In the genomic region with DNA sequence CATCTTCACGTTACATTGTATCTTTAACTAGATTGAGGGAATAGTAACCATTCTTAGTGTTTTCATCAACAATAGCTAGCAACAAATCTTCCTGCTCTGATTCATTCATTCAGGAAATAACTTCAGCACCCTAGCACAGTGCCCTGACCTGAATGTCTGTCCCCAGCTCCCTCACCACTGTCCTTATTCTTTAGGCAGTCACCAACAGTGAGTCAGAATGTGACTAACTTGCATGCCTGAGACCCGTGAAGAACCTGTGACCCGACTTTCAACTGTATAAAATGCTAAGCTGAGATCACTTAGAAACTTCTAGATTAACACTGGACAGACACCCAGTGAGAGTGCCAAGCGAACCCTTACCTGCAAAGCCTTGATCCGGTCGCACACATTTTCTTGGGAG, we compare ENCODE assay signal across 34 mouse cellular contexts.
A peak's percentile ranks its signal among the peaks of the same experiment; 100 is the strongest.
DNase-seq lines count a peak whose midpoint lies in the region; ATAC-seq and TF ChIP-seq lines count a peak whose summit lies in the region.
"Had no signal": no experiment of that assay in that cellular context is flagged by ENCODE, and none has a peak within 500 bp of the region (broad histone marks: within the 10 kb centered on the region; RNA-seq: fewer than 3 reads in every experiment).

No protein-coding gene starts in this region.

- 90% methylated on average over 6 of the region's 6 CpGs for WGBS in forebrain, embryonic 11.5 days
- 86% methylated on average over 6 of the region's 6 CpGs for WGBS in forebrain, embryonic 15.5 days
- WGBS in lung, postnatal 0 days = 81% methylated on average over 6 of the region's 6 CpGs
- WGBS in cerebellum, adult 2 months = 89% methylated on average over 6 of the region's 6 CpGs

- no peaks in the 10 kb centered on the region for H3K27me3 ChIP-seq in forebrain, embryonic 11.5 days (ENCODE audit: control insufficient read depth, insufficient read depth, low read length)
- no peaks in the 10 kb centered on the region for H3K27me3 ChIP-seq in forebrain, embryonic 15.5 days
- no peaks in the 10 kb centered on the region for H3K27me3 ChIP-seq in lung, postnatal 0 days (replicated peaks; ENCODE audit: insufficient read depth, low read length)
- no peaks in the 10 kb centered on the region for H3K27me3 ChIP-seq in cerebellum, adult 2 months (ENCODE audit: control insufficient read depth, insufficient read depth, low read length)
- H3K27me3 ChIP-seq: forebrain, embryonic 12.5 days; hindbrain, embryonic 12.5 days; intestine, embryonic 15.5 days; liver, embryonic 12.5 days; neural tube, embryonic 15.5 days; Patski had no signal

- H3K9ac ChIP-seq in forebrain, embryonic 11.5 days (ENCODE audit: low read length) = no peak overlapping the region
- no peak overlapping the region for H3K9ac ChIP-seq in forebrain, embryonic 15.5 days (replicated peaks)
- H3K9ac ChIP-seq in lung, postnatal 0 days (replicated peaks; ENCODE audit: low read depth) = no peak overlapping the region
- H3K9ac ChIP-seq: forebrain, embryonic 12.5 days; heart, embryonic 12.5 days; hindbrain, embryonic 12.5 days; intestine, embryonic 15.5 days; liver, embryonic 12.5 days; liver, postnatal 0 days; neural tube, embryonic 15.5 days had no signal

- H3K4me2 ChIP-seq in forebrain, embryonic 11.5 days (ENCODE audit: low read depth, low read length, severe bottlenecking) = no peak overlapping the region
- H3K4me2 ChIP-seq in forebrain, embryonic 15.5 days (replicated peaks) = no peak overlapping the region
- no peak overlapping the region for H3K4me2 ChIP-seq in lung, postnatal 0 days (replicated peaks; ENCODE audit: low read depth, low read length)
- H3K4me2 ChIP-seq: forebrain, embryonic 12.5 days; heart, embryonic 12.5 days; hindbrain, embryonic 12.5 days; intestine, embryonic 15.5 days; liver, embryonic 12.5 days; neural tube, embryonic 15.5 days had no signal

- H3K9me3 ChIP-seq in forebrain, embryonic 11.5 days (ENCODE audit: control insufficient read depth, low read length) = no peaks in the 10 kb centered on the region
- H3K9me3 ChIP-seq in forebrain, embryonic 15.5 days = no peaks in the 10 kb centered on the region
- no peaks in the 10 kb centered on the region for H3K9me3 ChIP-seq in lung, postnatal 0 days (ENCODE audit: low read length)
- H3K9me3 ChIP-seq: forebrain, embryonic 12.5 days; G1E; hindbrain, embryonic 12.5 days; intestine, embryonic 15.5 days; liver, embryonic 12.5 days; neural tube, embryonic 15.5 days had no signal

- H3K4me1 ChIP-seq in forebrain, embryonic 11.5 days (replicated peaks; ENCODE audit: control insufficient read depth, insufficient read depth, low read length) = no peaks in the 10 kb centered on the region
- peaks cover 4% of the 10 kb centered on the region; the same call in 1 of the 2 replicates for H3K4me1 ChIP-seq in forebrain, embryonic 15.5 days
- H3K4me1 ChIP-seq in lung, postnatal 0 days (ENCODE audit: insufficient read depth, low read depth, low read length) = no peaks in the 10 kb centered on the region
- peaks cover 16% of the 10 kb centered on the region for H3K4me1 ChIP-seq in cerebellum, adult 2 months (ENCODE audit: control insufficient read depth, insufficient read depth, low read length)
- H3K4me1 ChIP-seq: forebrain, embryonic 12.5 days; hindbrain, embryonic 12.5 days; intestine, embryonic 15.5 days; liver, embryonic 12.5 days; neural tube, embryonic 15.5 days had no signal

- no peaks in the 10 kb centered on the region for H3K36me3 ChIP-seq in forebrain, embryonic 11.5 days (ENCODE audit: control insufficient read depth, insufficient read depth, low read length)
- H3K36me3 ChIP-seq in forebrain, embryonic 15.5 days = no peaks in the 10 kb centered on the region
- H3K36me3 ChIP-seq in lung, postnatal 0 days (ENCODE audit: insufficient read depth, low read length) = no peaks in the 10 kb centered on the region
- H3K36me3 ChIP-seq: forebrain, embryonic 12.5 days; G1E; heart, embryonic 12.5 days; hindbrain, embryonic 12.5 days; intestine, embryonic 15.5 days; liver, embryonic 12.5 days; neural tube, embryonic 15.5 days had no signal

- no peak for TF ChIP-seq POLR2A in cerebellum, adult 2 months (IDR thresholded peaks at IDR 0.05; ENCODE audit: borderline replicate concordance, insufficient read depth, low read length)

- no peak for TF ChIP-seq EP300 in lung, postnatal 0 days (IDR thresholded peaks at IDR 0.05)

- DNase-seq in forebrain, embryonic 11.5 days (ENCODE audit: low spot score) = peak; percentile 33
- no peak for DNase-seq in lung, postnatal 0 days (ENCODE audit: low spot score)
- no peak for DNase-seq in lung, postnatal 10 days
- peak; percentile 15 for DNase-seq in Muller cell, postnatal 12 days (ENCODE audit: inconsistent ontology term)
- DNase-seq in cerebellum, adult 2 months = no peak
- DNase-seq: adrenal gland, postnatal 10 days; cerebellum, adult 18-20 months; cerebellum, postnatal 14 days; gastrocnemius, postnatal 25 days; heart, adult 11 months; heart, postnatal 14 days; kidney, adult 2 months; kidney, postnatal 10 days; layer of hippocampus, postnatal 36 days; left cerebral cortex, postnatal 4 days; liver, postnatal 0 days; midbrain, embryonic 14.5 days; retina, postnatal 1 day; right cerebral cortex, postnatal 14 days; thymus, adult 18-20 months; thymus, postnatal 25 days had no signal

- ATAC-seq in forebrain, embryonic 11.5 days (replicated peaks; ENCODE audit: low FRiP score) = no peak
- no peak for ATAC-seq in forebrain, embryonic 15.5 days (replicated peaks)
- no peak; the same call in 1 of the 2 replicates for ATAC-seq in lung, postnatal 0 days
- ATAC-seq in megakaryocyte-erythroid progenitor cell, adult 5-6 weeks (replicated peaks; ENCODE audit: low FRiP score, low TSS enrichment, poor library complexity, severe bottlenecking) = no peak
- ATAC-seq: hindbrain, postnatal 0 days; intestine, embryonic 15.5 days; liver, embryonic 12.5 days; liver, postnatal 0 days; Patski had no signal

- H3K4me3 ChIP-seq in forebrain, embryonic 11.5 days (ENCODE audit: low read depth, low read length) = no peak overlapping the region
- no peak overlapping the region for H3K4me3 ChIP-seq in forebrain, embryonic 15.5 days
- H3K4me3 ChIP-seq in lung, postnatal 0 days (ENCODE audit: low read depth, low read length) = no peak overlapping the region
- no peak overlapping the region for H3K4me3 ChIP-seq in cerebellum, adult 2 months (replicated peaks; ENCODE audit: insufficient read depth, low read depth, low read length)
- H3K4me3 ChIP-seq: erythroblast, embryonic 14.5 days; forebrain, embryonic 12.5 days; heart, embryonic 12.5 days; hindbrain, embryonic 12.5 days; intestine, embryonic 15.5 days; liver, embryonic 12.5 days; neural tube, embryonic 15.5 days had no signal

- no peak for TF ChIP-seq CTCF in lung, postnatal 0 days (IDR thresholded peaks at IDR 0.05)
- no peak for TF ChIP-seq CTCF in cerebellum, adult 2 months (IDR thresholded peaks at IDR 0.05; ENCODE audit: borderline replicate concordance, insufficient read depth, low read depth, low read length)

- H3K27ac ChIP-seq in forebrain, embryonic 11.5 days (ENCODE audit: low read depth, low read length) = no peak overlapping the region
- H3K27ac ChIP-seq in forebrain, embryonic 15.5 days (replicated peaks) = no peak overlapping the region
- H3K27ac ChIP-seq in lung, postnatal 0 days (ENCODE audit: low read length) = 0 out of 2 replicates have a peak overlapping the region, but pooled peaks have one; percentile 15
- H3K27ac ChIP-seq in cerebellum, adult 2 months (ENCODE audit: insufficient read depth, low read length) = no peak overlapping the region
- H3K27ac ChIP-seq: forebrain, embryonic 12.5 days; hindbrain, embryonic 12.5 days; hindbrain, postnatal 0 days; intestine, embryonic 15.5 days; liver, embryonic 12.5 days; macrophage; neural tube, embryonic 15.5 days had no signal

Comparison
In these comparisons a context has a peak if more than half of its experiments do, and no peak if none do; other contexts are left out.
1. DNase-seq: peak in forebrain, embryonic 11.5 days (single experiment) and Muller cell, postnatal 12 days (single experiment); none in lung, postnatal 0 days (single experiment), lung, postnatal 10 days (single experiment) and cerebellum, adult 2 months (0 of 2).